Mouse (Mus musculus) midbrain, embryonic 16.5 days (tissue): ENCODE measurements around the gene Stxbp3. TPM values are rescaled to one million over a fixed set of nuclear protein-coding genes. Genes with fewer than 3 reads are reported as not detected.

ENCODE experiments used
- ATAC-seq: fragments of 200-750 bp; cut with Nextera tagmentation; 2 replicates; pipeline ENCODE4 v1.8.0; 2017; ENCODE audit warnings: moderate TSS enrichment
- H3K27ac ChIP-seq: fragments of 300-500 bp; sonication (generic); 2 replicates; pipeline ENCODE4 v1.5.1; 2014; ENCODE audit warnings: mild to moderate bottlenecking, low read length, mixed read lengths
- H3K27me3 ChIP-seq: fragments of 300-500 bp; sonication (generic); 2 replicates; pipeline ENCODE4 v1.6.1; 2014; ENCODE audit warnings: low read depth, low read length, mixed read lengths; ENCODE audit not compliant: control insufficient read depth, insufficient read depth
- H3K36me3 ChIP-seq: fragments of 300-500 bp; sonication (generic); 2 replicates; pipeline ENCODE4 v1.6.1; 2014; ENCODE audit warnings: mild to moderate bottlenecking, low read length, moderate library complexity, mixed read lengths; ENCODE audit not compliant: control insufficient read depth, insufficient read depth
- H3K4me1 ChIP-seq: fragments of 300-500 bp; sonication (generic); 2 replicates; pipeline ENCODE4 v1.6.1; 2014; ENCODE audit warnings: mild to moderate bottlenecking, low read length, mixed read lengths; ENCODE audit not compliant: control insufficient read depth, insufficient read depth
- H3K4me2 ChIP-seq: fragments of 300-500 bp; sonication (generic); 2 replicates; pipeline ENCODE4 v1.6.1; 2014; ENCODE audit warnings: mild to moderate bottlenecking, low read length, mixed read lengths
- H3K4me3 ChIP-seq: fragments of 300-500 bp; sonication (generic); 2 replicates; pipeline ENCODE4 v1.5.1; 2014; ENCODE audit warnings: low read depth, mild to moderate bottlenecking, low read length, moderate library complexity, mixed read lengths
- H3K9ac ChIP-seq: fragments of 300-500 bp; sonication (generic); 2 replicates; pipeline ENCODE4 v1.6.1; 2014; ENCODE audit warnings: low read depth, low read length, mixed read lengths
- H3K9me3 ChIP-seq: fragments of 300-500 bp; sonication (generic); replicated peaks from 2 replicates; pipeline ENCODE4 v1.6.1; 2014; ENCODE audit warnings: mild to moderate bottlenecking, low read length, mixed read lengths; ENCODE audit not compliant: control insufficient read depth, poor library complexity, severe bottlenecking
- WGBS: fragments of 180-500 bp; shearing (Covaris S2); extraction: QIAGEN DNeasy Blood & Tissue Kit; methylation state at CpG from one replicate; pipeline ENCODE4 v1.1.7; 2014; 5-methylcytosine and 5-hydroxymethylcytosine counted together
- polyA plus RNA-seq: library from polyadenylated mRNA; unstranded; fragments of >200 nt; fragmentation: Nextera tagmentation; extraction: Ambion mirVana; gene quantifications from 2 replicates; pipeline ENCODE4 v1.2.1, GENCODE M21; 2015

The Stxbp3 gene
- polyA plus RNA-seq, 1 experiment from 2014 or later: 16.2 TPM

DNA sequence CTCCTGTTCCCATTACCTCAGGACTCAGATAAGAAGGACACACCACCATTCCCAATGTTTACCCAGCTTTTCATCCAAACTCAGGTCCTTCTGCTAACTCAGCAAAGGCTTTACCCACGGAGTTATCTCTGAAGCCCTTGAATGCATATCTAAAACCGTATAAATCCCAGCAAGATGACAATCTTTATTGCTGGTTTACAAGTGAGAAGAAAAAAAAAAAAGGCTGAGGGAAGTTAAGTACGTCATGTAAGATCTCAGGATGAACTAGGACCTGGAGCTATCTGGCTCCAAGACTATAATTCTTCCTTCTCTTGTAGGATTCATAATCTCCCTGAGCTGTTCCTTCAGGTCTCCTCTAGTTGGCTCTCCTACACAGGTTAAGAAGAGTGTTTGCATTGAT, 11.2 kb upstream of the Stxbp3 start:
- 80% methylated on average over 3 of the region's 3 CpGs for WGBS
- Histone ChIP-seq H3K4me3 (no peak overlapping the region), H3K4me1 (0 out of 2 replicates have a peak, but pooled peaks cover 2% of the 10 kb centered on the region), H3K4me2 (no peak overlapping the region), H3K9ac (no peak overlapping the region), H3K36me3 (no peaks in the 10 kb centered on the region), H3K27ac (no peak overlapping the region), H3K9me3 (no peaks in the 10 kb centered on the region), H3K27me3 (no peaks in the 10 kb centered on the region)
- no peak for ATAC-seq

DNA sequence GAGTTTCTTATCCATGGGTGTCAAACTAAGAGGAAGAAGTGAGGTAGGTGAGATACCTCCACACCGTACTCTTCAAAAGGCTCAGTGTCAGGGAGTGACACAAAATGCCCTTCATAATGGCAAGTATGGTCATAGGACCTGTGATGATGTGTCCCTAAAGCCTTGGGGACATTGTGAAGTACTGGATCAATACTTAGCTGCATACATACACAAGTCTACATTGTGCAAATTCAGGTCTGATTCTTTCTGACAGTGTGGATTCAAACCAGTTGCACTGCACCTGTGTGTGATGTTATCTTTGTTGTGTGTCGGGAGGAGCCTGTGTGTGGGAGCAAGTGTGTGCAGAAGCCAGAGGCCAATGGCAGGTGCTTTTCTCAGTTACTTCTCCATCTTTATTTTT, 10.7 kb upstream of the Stxbp3 start:
- no peak for ATAC-seq
- Histone ChIP-seq H3K4me3 (no peak overlapping the region), H3K27ac (no peak overlapping the region), H3K4me1 (0 out of 2 replicates have a peak, but pooled peaks cover 2% of the 10 kb centered on the region), H3K9ac (no peak overlapping the region), H3K9me3 (no peaks in the 10 kb centered on the region), H3K27me3 (no peaks in the 10 kb centered on the region), H3K4me2 (no peak overlapping the region), H3K36me3 (no peaks in the 10 kb centered on the region)
- WGBS: 94% methylated on average over 2 of the region's 2 CpGs

DNA sequence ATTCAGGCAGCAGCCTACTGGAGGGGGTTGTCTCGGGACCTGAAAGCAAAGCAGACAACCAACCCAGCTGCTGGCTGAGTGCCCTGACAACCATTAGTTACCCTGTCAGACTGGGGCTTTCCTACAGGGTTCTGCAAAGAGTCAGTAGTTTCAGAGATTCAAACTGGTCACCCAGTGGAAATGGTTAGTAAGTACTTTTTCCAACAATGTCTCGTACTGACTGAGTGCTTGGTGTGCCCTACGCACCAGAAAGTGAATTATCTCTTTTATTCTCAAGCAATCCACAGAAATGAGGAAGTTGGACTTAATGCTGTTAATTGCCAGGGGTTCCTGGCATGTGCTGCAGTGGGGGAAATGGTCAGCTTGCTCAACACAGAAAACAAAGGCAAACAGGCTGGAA, 10.2 kb upstream of the Stxbp3 start:
- H3K4me2 ChIP-seq: no peak overlapping the region
- no peak for ATAC-seq
- no peak overlapping the region for H3K4me3 ChIP-seq
- no peak overlapping the region for H3K9ac ChIP-seq
- 0 out of 2 replicates have a peak, but pooled peaks cover under 1% of the 10 kb centered on the region for H3K4me1 ChIP-seq
- 77% methylated on average over 3 of the region's 3 CpGs for WGBS
- no peaks in the 10 kb centered on the region for H3K27me3 ChIP-seq
- H3K27ac ChIP-seq: no peak overlapping the region
- no peaks in the 10 kb centered on the region for H3K9me3 ChIP-seq
- H3K36me3 ChIP-seq: no peaks in the 10 kb centered on the region

DNA sequence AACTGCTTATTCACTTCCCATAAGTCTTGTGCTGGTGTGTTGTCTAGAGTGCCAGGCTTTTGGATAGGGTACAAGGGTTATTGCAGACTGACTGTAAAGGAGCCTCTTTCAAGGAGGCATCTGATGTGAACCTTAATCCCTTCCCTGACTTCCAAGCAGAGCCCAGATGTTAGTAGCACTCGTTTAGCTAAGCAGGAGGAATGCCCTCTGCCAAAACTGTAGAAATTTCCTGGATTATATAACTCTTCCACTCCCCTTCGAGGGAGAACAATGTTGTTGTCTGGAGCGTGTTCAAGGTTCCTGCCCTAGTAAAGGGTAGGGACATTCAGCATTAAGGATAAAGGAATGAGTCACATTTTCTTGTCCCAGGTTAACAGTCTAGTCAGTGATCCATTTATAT, 6.3 kb upstream of the Stxbp3 start:
- WGBS: 75% methylated on average over 3 of the region's 3 CpGs
- ATAC-seq: no peak

DNA sequence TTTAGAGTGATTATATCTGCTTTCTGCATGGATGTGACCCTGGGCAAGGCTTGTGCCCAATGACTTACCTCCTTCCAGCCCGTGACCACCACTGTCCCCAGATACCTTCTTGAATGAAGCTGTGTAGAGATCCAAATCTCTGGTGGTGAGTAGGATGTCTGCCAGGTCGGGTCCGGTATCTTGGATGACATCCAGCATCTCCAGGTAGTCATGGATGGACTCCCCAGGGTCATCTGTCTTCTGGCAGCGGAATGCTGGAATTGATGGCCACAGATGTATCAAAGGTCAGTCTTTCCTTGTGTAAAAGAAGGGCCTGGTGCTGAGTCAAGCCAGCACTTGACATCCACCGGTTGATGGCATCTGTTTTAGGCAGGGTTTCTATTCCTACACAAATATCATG, 4.2 kb upstream of the Stxbp3 start:
- Histone ChIP-seq H3K27me3 (no peaks in the 10 kb centered on the region), H3K9ac (no peak overlapping the region), H3K9me3 (no peaks in the 10 kb centered on the region), H3K4me3 (no peak overlapping the region), H3K4me1 (no peaks in the 10 kb centered on the region; the same call in 1 of the 2 replicates), H3K27ac (no peak overlapping the region), H3K4me2 (no peak overlapping the region), H3K36me3 (no peaks in the 10 kb centered on the region)
- WGBS: 81% methylated on average over 5 of the region's 5 CpGs
- ATAC-seq: no peak

More for the DNA sequence above, 6.3 kb upstream of the Stxbp3 start:
- Histone ChIP-seq H3K4me2 (no peak overlapping the region), H3K9ac (no peak overlapping the region), H3K27ac (no peak overlapping the region), H3K4me1 (no peaks in the 10 kb centered on the region), H3K36me3 (no peaks in the 10 kb centered on the region), H3K4me3 (no peak overlapping the region), H3K9me3 (no peaks in the 10 kb centered on the region), H3K27me3 (no peaks in the 10 kb centered on the region)

DNA sequence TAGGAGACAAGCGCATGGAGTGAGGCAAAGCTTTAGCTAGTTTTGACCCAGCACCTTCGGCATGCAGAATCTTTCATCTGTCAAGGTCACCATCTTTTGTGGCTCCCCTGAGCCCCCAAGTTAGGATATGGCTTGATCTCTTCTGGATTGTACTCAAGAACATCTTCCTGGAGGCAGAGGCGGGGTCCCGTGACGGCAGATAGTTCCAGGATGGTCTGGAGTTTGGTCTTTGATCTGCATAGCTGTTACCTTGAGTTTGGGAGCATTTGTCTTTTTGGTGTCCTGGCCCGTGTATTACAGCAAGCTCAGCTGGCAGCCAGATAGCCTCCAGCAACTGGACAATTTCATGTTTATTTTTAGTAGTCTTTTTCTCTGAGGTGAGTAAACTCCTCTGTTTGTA, 3.7 kb upstream of the Stxbp3 start:
- Histone ChIP-seq H3K27me3 (no peaks in the 10 kb centered on the region), H3K4me3 (no peak overlapping the region), H3K9me3 (no peaks in the 10 kb centered on the region), H3K4me2 (no peak overlapping the region), H3K27ac (no peak overlapping the region), H3K36me3 (no peaks in the 10 kb centered on the region), H3K4me1 (peaks cover 2% of the 10 kb centered on the region), H3K9ac (no peak overlapping the region)
- WGBS: 89% methylated on average over 6 of the region's 6 CpGs
- no peak for ATAC-seq

DNA sequence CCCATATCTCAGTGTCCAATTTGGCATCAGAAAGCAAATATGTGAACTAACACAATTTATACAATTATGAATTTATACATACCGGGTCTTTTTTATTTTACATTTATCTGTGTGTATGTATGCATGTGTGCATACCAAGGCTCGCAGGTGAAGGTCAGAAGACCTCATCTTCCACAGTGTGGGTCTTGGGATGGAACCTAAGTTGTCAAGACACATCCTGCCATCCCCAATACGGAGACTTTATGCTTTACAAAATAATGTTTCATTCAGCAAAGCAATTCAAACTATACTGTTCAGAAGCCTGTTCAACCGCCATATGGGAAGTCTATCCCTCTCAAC, 359 bp upstream of the Stxbp3 start:
- H3K4me2 ChIP-seq: peak overlapping the region; percentile 73
- peaks cover 5% of the 10 kb centered on the region for H3K4me1 ChIP-seq
- H3K9ac ChIP-seq: no peak overlapping the region
- 57% methylated on average over 4 of the region's 4 CpGs for WGBS
- peak; percentile 78 for ATAC-seq
- H3K9me3 ChIP-seq: no peaks in the 10 kb centered on the region
- H3K36me3 ChIP-seq: no peaks in the 10 kb centered on the region
- H3K27me3 ChIP-seq: no peaks in the 10 kb centered on the region
- H3K4me3 ChIP-seq: peak overlapping the region; percentile 62
- no peak overlapping the region for H3K27ac ChIP-seq

DNA sequence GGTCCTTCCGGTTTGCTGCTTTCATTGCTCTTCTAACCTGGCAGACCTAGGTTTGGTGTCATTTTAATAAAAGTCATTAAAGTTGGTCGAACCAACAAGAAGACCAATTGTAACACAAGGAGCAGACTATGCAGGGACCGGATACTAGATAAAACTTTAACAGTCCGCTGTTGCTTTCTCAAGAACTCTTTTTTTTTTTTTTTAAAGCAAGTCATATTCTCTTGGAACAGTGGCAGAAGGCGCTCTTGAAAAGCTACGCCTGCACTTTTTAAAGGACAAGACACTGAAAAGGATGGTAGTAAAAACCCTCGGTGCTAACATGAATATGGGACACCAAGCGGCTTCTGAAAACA, 703 bp downstream of the Stxbp3 start:
- Histone ChIP-seq H3K9ac (peak overlapping the region; percentile 70), H3K9me3 (no peaks in the 10 kb centered on the region), H3K27me3 (no peaks in the 10 kb centered on the region), H3K4me3 (peak overlapping the region; percentile 62), H3K4me2 (peak overlapping the region; percentile 73), H3K4me1 (peaks cover 5% of the 10 kb centered on the region), H3K36me3 (no peaks in the 10 kb centered on the region), H3K27ac (peak overlapping the region; percentile 58)
- WGBS: 11% methylated on average over 8 of the region's 8 CpGs
- no peak for ATAC-seq

DNA sequence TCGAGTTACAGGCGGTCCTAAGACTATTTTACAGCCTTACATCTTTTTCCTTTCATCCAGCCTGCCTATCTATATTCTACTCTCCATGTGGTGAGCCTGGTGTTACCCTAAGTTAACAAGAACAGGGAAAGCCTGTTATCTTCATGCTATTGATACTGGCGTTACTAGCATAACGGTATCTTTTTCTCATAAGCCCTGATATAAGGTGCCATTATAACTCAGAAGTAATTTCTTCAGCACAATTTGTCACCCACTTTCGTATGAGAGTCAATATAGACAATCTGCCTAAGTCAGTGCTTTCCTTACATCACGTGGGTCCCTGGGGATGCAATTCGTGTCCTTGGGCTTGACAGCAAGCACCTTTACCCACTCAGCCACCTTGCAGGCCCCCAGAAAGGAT, 1.3 kb downstream of the Stxbp3 start:
- no peak overlapping the region for H3K27ac ChIP-seq
- H3K27me3 ChIP-seq: no peaks in the 10 kb centered on the region
- no peak overlapping the region for H3K4me3 ChIP-seq
- ATAC-seq: no peak
- peaks cover 5% of the 10 kb centered on the region for H3K4me1 ChIP-seq
- H3K4me2 ChIP-seq: peak overlapping the region; percentile 73; the same call in 1 of the 2 replicates
- H3K36me3 ChIP-seq: no peaks in the 10 kb centered on the region
- 81% methylated on average over 7 of the region's 7 CpGs for WGBS
- H3K9ac ChIP-seq: no peak overlapping the region
- no peaks in the 10 kb centered on the region for H3K9me3 ChIP-seq

DNA sequence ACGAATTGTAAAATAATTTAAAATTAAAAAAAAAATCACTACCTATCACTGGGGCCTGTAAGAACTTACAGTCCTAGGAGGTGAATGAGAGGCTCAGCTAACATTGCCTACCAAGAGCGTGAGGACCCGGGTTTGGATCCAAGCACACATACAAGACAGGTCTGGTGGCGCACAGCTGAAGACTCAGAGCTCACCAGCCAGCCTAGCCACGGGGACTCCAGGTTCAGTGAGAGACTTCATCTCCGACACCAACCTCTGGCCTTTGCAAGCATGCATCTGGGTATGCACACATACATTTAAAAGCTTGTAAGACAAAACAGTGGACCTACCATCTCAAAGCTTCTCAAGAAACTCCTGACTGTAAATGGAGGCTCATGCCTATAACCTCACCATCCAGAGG, 3.4 kb downstream of the Stxbp3 start:
- no peaks in the 10 kb centered on the region for H3K9me3 ChIP-seq
- peaks cover 5% of the 10 kb centered on the region for H3K4me1 ChIP-seq
- ATAC-seq: no peak
- H3K4me2 ChIP-seq: no peak overlapping the region
- H3K36me3 ChIP-seq: no peaks in the 10 kb centered on the region
- H3K27me3 ChIP-seq: no peaks in the 10 kb centered on the region
- H3K27ac ChIP-seq: no peak overlapping the region
- H3K9ac ChIP-seq: no peak overlapping the region
- H3K4me3 ChIP-seq: no peak overlapping the region
- WGBS: 94% methylated on average over 6 of the region's 6 CpGs
